Mouse (Mus musculus) stomach, postnatal 0 days (tissue): ENCODE measurements around the gene Gm10203. TPM values are rescaled to one million over a fixed set of nuclear protein-coding genes. Genes with fewer than 3 reads are reported as not detected.
"Not testable (repeated sequence)": the region's sequence is repeated elsewhere in the genome, so short reads cannot be mapped to it uniquely, and the experiment has no call there.

Experiments used
- ATAC-seq: fragments of 200-750 bp; cut with Nextera tagmentation; 2 replicates; pipeline ENCODE4 v1.8.0; 2017; ENCODE audit not compliant: low FRiP score, low TSS enrichment
- DNase-seq: peaks from one replicate; pipeline ENCODE4 v3.0.0-alpha.2; 2016; ENCODE audit warnings: low spot score
- H3K27ac ChIP-seq: fragments of 300-500 bp; sonication (generic); replicated peaks from 2 replicates; pipeline ENCODE4 v1.5.1; 2014; ENCODE audit warnings: mild to moderate bottlenecking, control low read depth
- H3K27me3 ChIP-seq: fragments of 300-500 bp; sonication (generic); 2 replicates; pipeline ENCODE4 v1.6.1; 2014; ENCODE audit warnings: low read length; ENCODE audit not compliant: control insufficient read depth, insufficient read depth
- H3K36me3 ChIP-seq: fragments of 300-500 bp; sonication (generic); 2 replicates; pipeline ENCODE4 v1.6.1; 2014; ENCODE audit warnings: low read length, mixed read lengths; ENCODE audit not compliant: control insufficient read depth, insufficient read depth
- H3K4me1 ChIP-seq: fragments of 300-500 bp; sonication (generic); replicated peaks from 2 replicates; pipeline ENCODE4 v1.6.1; 2014; ENCODE audit warnings: antibody characterized with exemption; ENCODE audit not compliant: control insufficient read depth, insufficient read depth
- H3K4me2 ChIP-seq: fragments of 300-500 bp; sonication (generic); replicated peaks from 2 replicates; pipeline ENCODE4 v1.6.1; 2014; ENCODE audit warnings: low read depth, mild to moderate bottlenecking, control low read depth, moderate library complexity
- H3K4me3 ChIP-seq: fragments of 300-500 bp; sonication (generic); 2 replicates; pipeline ENCODE4 v1.5.1; 2014; ENCODE audit warnings: low read depth, low read length, control low read depth
- H3K9ac ChIP-seq: fragments of 300-500 bp; sonication (generic); 2 replicates; pipeline ENCODE4 v1.6.1; 2014; ENCODE audit warnings: mild to moderate bottlenecking, low read length, control low read depth, mixed read lengths
- H3K9me3 ChIP-seq: fragments of 300-500 bp; sonication (generic); 2 replicates; pipeline ENCODE4 v1.6.1; 2016; ENCODE audit warnings: low read length; ENCODE audit not compliant: control insufficient read depth
- CTCF ChIP-seq: IDR thresholded peaks from 2 replicates; pipeline ENCODE4 v1.5.1; 2016; ENCODE audit warnings: antibody characterized with exemption, low read depth, mild to moderate bottlenecking, moderate library complexity
- EP300 ChIP-seq: optimal IDR thresholded peaks from 2 replicates; pipeline ENCODE3; 2016; ENCODE audit warnings: antibody characterized with exemption
- WGBS: fragments of 180-500 bp; shearing (Covaris S2); extraction: QIAGEN DNeasy Blood & Tissue Kit; methylation state at CpG from one replicate; pipeline ENCODE4 v1.1.7; 2014; 5-methylcytosine and 5-hydroxymethylcytosine counted together
- polyA plus RNA-seq: library from polyadenylated mRNA; unstranded; fragments of >200 nt; fragmentation: Nextera tagmentation; extraction: Ambion mirVana; gene quantifications from 2 replicates; pipeline ENCODE4 v1.2.1, GENCODE M21; 2015

The Gm10203 gene
- not detected in 2 replicates for polyA plus RNA-seq

GRCm38 (mm10) chr6:149129870-149130269 is at the start of gene Gm10203:
Gene Gm10203 (plus strand): TSS chr6:149130170.
- not testable (repeated sequence) for H3K9ac ChIP-seq, H3K27ac ChIP-seq, H3K4me2 ChIP-seq, DNase-seq, H3K4me1 ChIP-seq, H3K27me3 ChIP-seq, ATAC-seq, H3K9me3 ChIP-seq, H3K4me3 ChIP-seq, H3K36me3 ChIP-seq
- WGBS: 86% methylated on average over 8 of the region's 8 CpGs

- Histone ChIP-seq H3K9ac (no peak overlapping the region), H3K27me3 (no peaks in the 10 kb centered on the region), H3K36me3 (no peaks in the 10 kb centered on the region), H3K9me3 (no peaks in the 10 kb centered on the region), H3K4me2 (no peak overlapping the region), H3K27ac (no peak overlapping the region), H3K4me3 (no peak overlapping the region), H3K4me1 (no peaks in the 10 kb centered on the region)
- DNase-seq: no peak
- no peak for ATAC-seq
- WGBS: 97% methylated on average over 6 of the region's 6 CpGs
- no peak for TF ChIP-seq CTCF
- no peak for TF ChIP-seq EP300
These were observed 37.6 kb upstream of the Gm10203 start for GRCm38 (mm10) chr6:149092406-149092805.

GRCm38 (mm10) chr6:149093465-149093864 is 36.5 kb upstream of the Gm10203 start:
- no peak overlapping the region for H3K9ac ChIP-seq
- no peak for ATAC-seq

GRCm38 (mm10) chr6:149094555-149094954 is 35.4 kb upstream of the Gm10203 start:
- 64% methylated on average over 1 of the region's 1 CpGs for WGBS
- H3K4me2 ChIP-seq: no peak overlapping the region

More at GRCm38 (mm10) chr6:149093465-149093864, 36.5 kb upstream of the Gm10203 start:
- Histone ChIP-seq H3K27me3 (no peaks in the 10 kb centered on the region), H3K27ac (no peak overlapping the region), H3K4me3 (no peak overlapping the region), H3K4me1 (no peaks in the 10 kb centered on the region), H3K4me2 (no peak overlapping the region), H3K9me3 (no peaks in the 10 kb centered on the region), H3K36me3 (no peaks in the 10 kb centered on the region)
- no peak for TF ChIP-seq EP300
- no peak for TF ChIP-seq CTCF
- DNase-seq: no peak
- 15% methylated on average over 5 of the region's 5 CpGs for WGBS

GRCm38 (mm10) chr6:149095389-149095788 is 34.6 kb upstream of the Gm10203 start:
- Histone ChIP-seq H3K4me2 (no peak overlapping the region), H3K27me3 (no peaks in the 10 kb centered on the region), H3K9ac (no peak overlapping the region), H3K4me3 (no peak overlapping the region), H3K27ac (no peak overlapping the region), H3K36me3 (no peaks in the 10 kb centered on the region), H3K4me1 (no peaks in the 10 kb centered on the region), H3K9me3 (no peaks in the 10 kb centered on the region)
- DNase-seq (no peak), ATAC-seq (no peak)
- TF ChIP-seq EP300 (no peak), CTCF (peak; percentile 19; the same call in 1 of the 2 replicates)
- WGBS: 59% methylated on average over 6 of the region's 6 CpGs

More at GRCm38 (mm10) chr6:149094555-149094954, 35.4 kb upstream of the Gm10203 start:
- Histone ChIP-seq H3K27me3 (no peaks in the 10 kb centered on the region), H3K9me3 (no peaks in the 10 kb centered on the region), H3K9ac (no peak overlapping the region), H3K36me3 (no peaks in the 10 kb centered on the region), H3K4me1 (no peaks in the 10 kb centered on the region), H3K4me3 (no peak overlapping the region), H3K27ac (no peak overlapping the region)
- TF ChIP-seq CTCF (no peak), EP300 (no peak)
- no peak for ATAC-seq
- DNase-seq: no peak

GRCm38 (mm10) chr6:149096233-149096632 is 33.7 kb upstream of the Gm10203 start:
- DNase-seq (no peak), ATAC-seq (no peak)
- no peaks in the 10 kb centered on the region for H3K36me3 ChIP-seq
- H3K9ac ChIP-seq: no peak overlapping the region
- no peak overlapping the region for H3K4me3 ChIP-seq
- whole genome bisulfite sequencing: 90% methylated on average over 2 of the region's 2 CpGs
- H3K27ac ChIP-seq: no peak overlapping the region
- no peak overlapping the region for H3K4me2 ChIP-seq
- TF ChIP-seq CTCF (no peak), EP300 (no peak)
- H3K27me3 ChIP-seq: no peaks in the 10 kb centered on the region
- no peaks in the 10 kb centered on the region for H3K9me3 ChIP-seq
- no peaks in the 10 kb centered on the region for H3K4me1 ChIP-seq
